Mouse (Mus musculus): ENCODE results near the gene Cib3. TPM values are rescaled to one million over a fixed set of nuclear protein-coding genes. Genes with fewer than 3 reads are reported as not detected.

Cib3 gene
- polyA plus RNA-seq, 1 experiment from 2014 or later, result not detected

GRCm38 (mm10) chr8:72213536-72213935, 899 bp upstream of the Cib3 start, which contains the start of gene Gm11034:
Gene Gm11034, minus strand, starts transcription at chr8:72213636.
- H3K9ac ChIP-seq (replicated peaks; ENCODE audit: low read length), result no peak within 1 kb of the TSS
- no peak within 1 kb of the TSS for H3K4me2 ChIP-seq (replicated peaks; ENCODE audit: low read depth, low read length)
- H3K27me3 ChIP-seq (ENCODE audit: insufficient read depth, low read length), result 0 out of 2 replicates have a peak, but pooled peaks cover 9% of the 10 kb centered on the region
- H3K4me3 ChIP-seq (ENCODE audit: low read length), result no peak within 1 kb of the TSS
- H3K27ac ChIP-seq (ENCODE audit: low read length), result no peak within 1 kb of the TSS
- no peaks in the 10 kb centered on the region for H3K9me3 ChIP-seq (ENCODE audit: low read length)
- H3K4me1 ChIP-seq (ENCODE audit: insufficient read depth, low read length), result no peaks in the 10 kb centered on the region
- H3K36me3 ChIP-seq (ENCODE audit: insufficient read depth, low read length), result no peaks in the 10 kb centered on the region
- no peak for ATAC-seq (ENCODE audit: low FRiP score, low TSS enrichment)
- WGBS, result 75% methylated on average over 4 of the region's 4 CpGs

- no peaks in the 10 kb centered on the region for H3K4me1 ChIP-seq (ENCODE audit: insufficient read depth, low read length)
- H3K27me3 ChIP-seq (ENCODE audit: insufficient read depth, low read length), result 0 out of 2 replicates have a peak, but pooled peaks cover 6% of the 10 kb centered on the region
- no peak overlapping the region for H3K27ac ChIP-seq (ENCODE audit: low read length)
- H3K9me3 ChIP-seq (ENCODE audit: low read length), result no peaks in the 10 kb centered on the region
- H3K4me3 ChIP-seq (ENCODE audit: low read length), result no peak overlapping the region
- no peak overlapping the region for H3K9ac ChIP-seq (replicated peaks; ENCODE audit: low read length)
- WGBS, result 75% methylated on average over 1 of the region's 1 CpGs
- no peak overlapping the region for H3K4me2 ChIP-seq (replicated peaks; ENCODE audit: low read depth, low read length)
- H3K36me3 ChIP-seq (ENCODE audit: insufficient read depth, low read length), result no peaks in the 10 kb centered on the region
- no peak for ATAC-seq (ENCODE audit: low FRiP score, low TSS enrichment)
Observed at GRCm38 (mm10) chr8:72211846-72212245, 791 bp downstream of the Cib3 start.

- Histone ChIP-seq H3K36me3 (ENCODE audit: insufficient read depth, low read length) (no peaks in the 10 kb centered on the region), H3K4me3 (ENCODE audit: low read length) (no peak overlapping the region), H3K9me3 (ENCODE audit: low read length) (no peaks in the 10 kb centered on the region), H3K27me3 (ENCODE audit: insufficient read depth, low read length) (0 out of 2 replicates have a peak, but pooled peaks cover 6% of the 10 kb centered on the region), H3K27ac (ENCODE audit: low read length) (no peak overlapping the region), H3K4me2 (replicated peaks; ENCODE audit: low read depth, low read length) (no peak overlapping the region), H3K9ac (replicated peaks; ENCODE audit: low read length) (no peak overlapping the region), H3K4me1 (ENCODE audit: insufficient read depth, low read length) (no peaks in the 10 kb centered on the region)
- ATAC-seq (ENCODE audit: low FRiP score, low TSS enrichment), result no peak
- 57% methylated on average over 2 of the region's 2 CpGs for WGBS
Observed at GRCm38 (mm10) chr8:72210710-72211109, 1.9 kb downstream of the Cib3 start.

GRCm38 (mm10) chr8:72210222-72210621, 2.4 kb downstream of the Cib3 start:
- no peak; the same call in 1 of the 2 replicates for ATAC-seq (ENCODE audit: low FRiP score, low TSS enrichment)

GRCm38 (mm10) chr8:72208582-72208981, 4.1 kb downstream of the Cib3 start:
- Histone ChIP-seq H3K27me3 (ENCODE audit: insufficient read depth, low read length) (no peaks in the 10 kb centered on the region), H3K9me3 (ENCODE audit: low read length) (peaks cover 3% of the 10 kb centered on the region; the same call in 1 of the 2 replicates), H3K4me2 (replicated peaks; ENCODE audit: low read depth, low read length) (no peak overlapping the region), H3K9ac (replicated peaks; ENCODE audit: low read length) (no peak overlapping the region), H3K4me3 (ENCODE audit: low read length) (no peak overlapping the region), H3K4me1 (ENCODE audit: insufficient read depth, low read length) (no peaks in the 10 kb centered on the region), H3K27ac (ENCODE audit: low read length) (no peak overlapping the region), H3K36me3 (ENCODE audit: insufficient read depth, low read length) (no peaks in the 10 kb centered on the region)
- WGBS, result 72% methylated on average over 1 of the region's 1 CpGs
- ATAC-seq (ENCODE audit: low FRiP score, low TSS enrichment), result no peak

More at GRCm38 (mm10) chr8:72210222-72210621, 2.4 kb downstream of the Cib3 start:
- H3K4me3 ChIP-seq (ENCODE audit: low read length), result no peak overlapping the region
- no peak overlapping the region for H3K4me2 ChIP-seq (replicated peaks; ENCODE audit: low read depth, low read length)
- 0 out of 2 replicates have a peak, but pooled peaks cover 6% of the 10 kb centered on the region for H3K27me3 ChIP-seq (ENCODE audit: insufficient read depth, low read length)
- 74% methylated on average over 4 of the region's 4 CpGs for WGBS
- no peaks in the 10 kb centered on the region for H3K9me3 ChIP-seq (ENCODE audit: low read length)
- no peak overlapping the region for H3K9ac ChIP-seq (replicated peaks; ENCODE audit: low read length)
- no peaks in the 10 kb centered on the region for H3K36me3 ChIP-seq (ENCODE audit: insufficient read depth, low read length)
- H3K4me1 ChIP-seq (ENCODE audit: insufficient read depth, low read length), result no peaks in the 10 kb centered on the region
- H3K27ac ChIP-seq (ENCODE audit: low read length), result no peak overlapping the region

- Histone ChIP-seq H3K9me3 (ENCODE audit: low read length) (peaks cover 8% of the 10 kb centered on the region), H3K4me3 (ENCODE audit: low read length) (no peak overlapping the region), H3K4me1 (ENCODE audit: insufficient read depth, low read length) (no peaks in the 10 kb centered on the region), H3K9ac (replicated peaks; ENCODE audit: low read length) (no peak overlapping the region), H3K36me3 (ENCODE audit: insufficient read depth, low read length) (no peaks in the 10 kb centered on the region), H3K4me2 (replicated peaks; ENCODE audit: low read depth, low read length) (no peak overlapping the region), H3K27me3 (ENCODE audit: insufficient read depth, low read length) (no peaks in the 10 kb centered on the region), H3K27ac (ENCODE audit: low read length) (no peak overlapping the region)
- ATAC-seq (ENCODE audit: low FRiP score, low TSS enrichment), result no peak; the same call in 1 of the 2 replicates
- WGBS, result 66% methylated on average over 8 of the region's 8 CpGs
Observed at GRCm38 (mm10) chr8:72197997-72198396, 14.6 kb downstream of the Cib3 start.

GRCm38 (mm10) chr8:72192065-72192464, 20.6 kb downstream of the Cib3 start:
- Histone ChIP-seq H3K9ac (replicated peaks; ENCODE audit: low read length) (no peak overlapping the region), H3K4me1 (ENCODE audit: insufficient read depth, low read length) (no peaks in the 10 kb centered on the region), H3K4me3 (ENCODE audit: low read length) (no peak overlapping the region), H3K36me3 (ENCODE audit: insufficient read depth, low read length) (no peaks in the 10 kb centered on the region), H3K9me3 (ENCODE audit: low read length) (no peaks in the 10 kb centered on the region), H3K27ac (ENCODE audit: low read length) (no peak overlapping the region), H3K27me3 (ENCODE audit: insufficient read depth, low read length) (no peaks in the 10 kb centered on the region), H3K4me2 (replicated peaks; ENCODE audit: low read depth, low read length) (no peak overlapping the region)
- ATAC-seq (ENCODE audit: low FRiP score, low TSS enrichment), result no peak

- 89% methylated on average over 2 of the region's 2 CpGs for WGBS
- H3K4me3 ChIP-seq (ENCODE audit: low read length), result no peak overlapping the region
- H3K9me3 ChIP-seq (ENCODE audit: low read length), result no peaks in the 10 kb centered on the region
- H3K4me2 ChIP-seq (replicated peaks; ENCODE audit: low read depth, low read length), result no peak overlapping the region
- H3K27me3 ChIP-seq (ENCODE audit: insufficient read depth, low read length), result no peaks in the 10 kb centered on the region
- no peak overlapping the region for H3K27ac ChIP-seq (ENCODE audit: low read length)
- H3K4me1 ChIP-seq (ENCODE audit: insufficient read depth, low read length), result no peaks in the 10 kb centered on the region
- no peaks in the 10 kb centered on the region for H3K36me3 ChIP-seq (ENCODE audit: insufficient read depth, low read length)
- no peak overlapping the region for H3K9ac ChIP-seq (replicated peaks; ENCODE audit: low read length)
- ATAC-seq (ENCODE audit: low FRiP score, low TSS enrichment), result no peak
Observed at GRCm38 (mm10) chr8:72190215-72190539, 22.5 kb downstream of the Cib3 start.

GRCm38 (mm10) chr8:72189417-72190214, 23.0 kb downstream of the Cib3 start, which contains the start of gene Hsh2d:
Gene Hsh2d, plus strand, starts transcription at chr8:72189638.
- 66% methylated on average over 12 of the region's 12 CpGs for WGBS
- no peak for ATAC-seq (ENCODE audit: low FRiP score, low TSS enrichment)
- H3K4me2 ChIP-seq (replicated peaks; ENCODE audit: low read depth, low read length), result no peak within 1 kb of the TSS

GRCm38 (mm10) chr8:72187793-72188331, 24.8 kb downstream of the Cib3 start:
- Histone ChIP-seq H3K27ac (ENCODE audit: low read length) (no peak overlapping the region), H3K9ac (replicated peaks; ENCODE audit: low read length) (no peak overlapping the region), H3K4me2 (replicated peaks; ENCODE audit: low read depth, low read length) (no peak overlapping the region), H3K9me3 (ENCODE audit: low read length) (no peaks in the 10 kb centered on the region), H3K27me3 (ENCODE audit: insufficient read depth, low read length) (no peaks in the 10 kb centered on the region), H3K4me1 (ENCODE audit: insufficient read depth, low read length) (no peaks in the 10 kb centered on the region), H3K36me3 (ENCODE audit: insufficient read depth, low read length) (no peaks in the 10 kb centered on the region), H3K4me3 (ENCODE audit: low read length) (no peak overlapping the region)
- ATAC-seq (ENCODE audit: low FRiP score, low TSS enrichment), result no peak
- 80% methylated on average over 2 of the region's 2 CpGs for WGBS

More at GRCm38 (mm10) chr8:72189417-72190214, 23.0 kb downstream of the Cib3 start, which contains the start of gene Hsh2d:
- Histone ChIP-seq H3K9me3 (ENCODE audit: low read length) (no peaks in the 10 kb centered on the region), H3K9ac (replicated peaks; ENCODE audit: low read length) (no peak within 1 kb of the TSS), H3K4me1 (ENCODE audit: insufficient read depth, low read length) (no peaks in the 10 kb centered on the region), H3K27ac (ENCODE audit: low read length) (no peak within 1 kb of the TSS), H3K27me3 (ENCODE audit: insufficient read depth, low read length) (no peaks in the 10 kb centered on the region), H3K4me3 (ENCODE audit: low read length) (no peak within 1 kb of the TSS), H3K36me3 (ENCODE audit: insufficient read depth, low read length) (no peaks in the 10 kb centered on the region)
